Mouse (Mus musculus) retina, embryonic 14.5 days (tissue): ENCODE results near the gene Polg.

Experiments used
- DNase-seq: peaks from one replicate; pipeline ENCODE4 v3.0.0-alpha.2; 2015; ENCODE audit warnings: low spot score

Gene Polg

GRCm38 (mm10) chr7:79502152-79503102 is 36.3 kb upstream of the Polg start:
- peak; percentile 23 for DNase-seq

GRCm38 (mm10) chr7:79501581-79502031 is 35.4 kb upstream of the Polg start:
- DNase-seq = peak; percentile 9

GRCm38 (mm10) chr7:79500681-79501306 is 34.6 kb upstream of the Polg start:
- DNase-seq = peak; percentile 11

- peak; percentile 54 for DNase-seq
Observed at GRCm38 (mm10) chr7:79499596-79500570, 33.7 kb upstream of the Polg start.

GRCm38 (mm10) chr7:79498965-79499595 is 32.9 kb upstream of the Polg start:
- peak; percentile 61 for DNase-seq

- peak; percentile 5 for DNase-seq
Observed at GRCm38 (mm10) chr7:79498356-79498755, 32.2 kb upstream of the Polg start.

GRCm38 (mm10) chr7:79497701-79498115 is 31.5 kb upstream of the Polg start:
- DNase-seq = no peak

GRCm38 (mm10) chr7:79496816-79497328 is 30.7 kb upstream of the Polg start:
- no peak for DNase-seq

- DNase-seq = peak; percentile 94
Observed at GRCm38 (mm10) chr7:79495988-79496815, 30.0 kb upstream of the Polg start.

GRCm38 (mm10) chr7:79493915-79494314 is 27.8 kb upstream of the Polg start:
- DNase-seq = peak; percentile 85

GRCm38 (mm10) chr7:79486528-79486927 is 20.4 kb upstream of the Polg start:
- no peak for DNase-seq

- no peak for DNase-seq
Observed at GRCm38 (mm10) chr7:79474831-79475399, 8.8 kb upstream of the Polg start.

- no peak for DNase-seq
Observed at GRCm38 (mm10) chr7:79473496-79474194, 7.5 kb upstream of the Polg start.

GRCm38 (mm10) chr7:79472792-79473191 is 6.6 kb upstream of the Polg start:
- DNase-seq = no peak

- no peak for DNase-seq
Observed at GRCm38 (mm10) chr7:79471436-79471835, 5.3 kb upstream of the Polg start.

- no peak for DNase-seq
Observed at GRCm38 (mm10) chr7:79470718-79471117, 4.6 kb upstream of the Polg start.

GRCm38 (mm10) chr7:79469766-79470165 is 3.6 kb upstream of the Polg start:
- no peak for DNase-seq

GRCm38 (mm10) chr7:79468994-79469393 is 2.8 kb upstream of the Polg start:
- DNase-seq = no peak

GRCm38 (mm10) chr7:79467951-79468350 is 1.8 kb upstream of the Polg start:
- no peak for DNase-seq
